Mouse (Mus musculus): Measurements from ENCODE around the gene Nck2.
A peak's percentile ranks its signal among the peaks of the same experiment; 100 is the strongest.

Gene Nck2

GRCm38 (mm10) chr1:43444531-43444930 lies at the start of gene Nck2:
Gene Nck2 (plus strand): TSS chr1:43444579.
- no peak for DNase-seq

- no peak for DNase-seq
These were observed 49.3 kb upstream of the Nck2 start for GRCm38 (mm10) chr1:43395040-43395439.

- no peak for DNase-seq
These were observed 48.6 kb upstream of the Nck2 start for GRCm38 (mm10) chr1:43395799-43396198.

- no peak for DNase-seq
These were observed 47.9 kb upstream of the Nck2 start for GRCm38 (mm10) chr1:43396522-43396921.

GRCm38 (mm10) chr1:43397096-43397495 lies 47.3 kb upstream of the Nck2 start:
- DNase-seq = peak; percentile 66

GRCm38 (mm10) chr1:43398738-43399601 lies 45.4 kb upstream of the Nck2 start:
- no peak for DNase-seq

GRCm38 (mm10) chr1:43399602-43400216 lies 44.7 kb upstream of the Nck2 start:
- no peak for DNase-seq

GRCm38 (mm10) chr1:43400655-43401054 lies 43.7 kb upstream of the Nck2 start:
- DNase-seq = no peak

GRCm38 (mm10) chr1:43403341-43403740 lies 41.0 kb upstream of the Nck2 start:
- DNase-seq = no peak

GRCm38 (mm10) chr1:43404693-43405678 lies 39.4 kb upstream of the Nck2 start:
- DNase-seq = no peak

GRCm38 (mm10) chr1:43409019-43409418 lies 35.4 kb upstream of the Nck2 start:
- no peak for DNase-seq

GRCm38 (mm10) chr1:43412825-43413224 lies 31.6 kb upstream of the Nck2 start:
- DNase-seq = no peak

GRCm38 (mm10) chr1:43413298-43413697 lies 31.1 kb upstream of the Nck2 start:
- DNase-seq = no peak

GRCm38 (mm10) chr1:43413749-43414148 lies 30.6 kb upstream of the Nck2 start:
- no peak for DNase-seq

- no peak for DNase-seq
These were observed 30.2 kb upstream of the Nck2 start for GRCm38 (mm10) chr1:43414228-43414627.

- no peak for DNase-seq
These were observed 29.4 kb upstream of the Nck2 start for GRCm38 (mm10) chr1:43414971-43415370.

- DNase-seq = no peak
These were observed 21.2 kb upstream of the Nck2 start for GRCm38 (mm10) chr1:43422969-43423748.

GRCm38 (mm10) chr1:43426526-43426925 lies 17.9 kb upstream of the Nck2 start:
- no peak for DNase-seq

GRCm38 (mm10) chr1:43426993-43427535 lies 17.3 kb upstream of the Nck2 start:
- no peak for DNase-seq

GRCm38 (mm10) chr1:43429924-43430876 lies 14.2 kb upstream of the Nck2 start:
- DNase-seq = no peak

- no peak for DNase-seq
These were observed 10.5 kb upstream of the Nck2 start for GRCm38 (mm10) chr1:43433853-43434252.
